Mouse (Mus musculus): ENCODE data around the gene Iltifb.
"Not testable (repeated sequence)": the region's sequence is repeated elsewhere in the genome, so short reads cannot be mapped to it uniquely, and the experiment has no call there.

Iltifb gene
- long read RNA-seq, experiment 1, result 0 reads
- long read RNA-seq, experiment 2, result 0 reads

GRCm38 (mm10) chr10:118294938-118295337 lies at the start of gene Iltifb:
TSS of gene Iltifb (minus strand) at chr10:118295038.
- intact Hi-C loops (cut with DNase I), result no loop called here

DNA sequence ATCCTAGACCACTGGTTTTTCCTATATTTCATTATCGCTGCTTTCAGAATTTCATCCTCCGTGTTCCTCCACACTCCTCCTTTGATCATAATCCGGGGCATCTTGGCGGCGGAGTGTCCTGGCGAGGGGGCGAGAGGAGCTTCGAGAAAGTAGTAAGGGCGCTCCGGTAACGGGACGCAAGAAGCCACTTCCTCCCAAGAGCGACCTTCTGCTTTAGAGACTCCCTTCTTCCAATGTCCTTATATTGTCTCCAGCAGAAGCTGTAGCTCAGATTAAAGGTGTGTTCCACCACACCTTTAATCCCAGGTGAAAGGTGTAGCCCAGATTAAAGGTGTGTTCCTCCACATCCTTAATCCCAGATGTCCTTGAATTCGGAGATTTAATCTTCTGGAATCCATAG lies 48.3 kb upstream of the Iltifb start, which contains the start of gene Gm9046:
Gm9046 (minus strand) TSS at position 101 of the 400 bp plus-strand sequence.
- intact Hi-C loops (cut with DNase I), result not testable (repeated sequence)

DNA sequence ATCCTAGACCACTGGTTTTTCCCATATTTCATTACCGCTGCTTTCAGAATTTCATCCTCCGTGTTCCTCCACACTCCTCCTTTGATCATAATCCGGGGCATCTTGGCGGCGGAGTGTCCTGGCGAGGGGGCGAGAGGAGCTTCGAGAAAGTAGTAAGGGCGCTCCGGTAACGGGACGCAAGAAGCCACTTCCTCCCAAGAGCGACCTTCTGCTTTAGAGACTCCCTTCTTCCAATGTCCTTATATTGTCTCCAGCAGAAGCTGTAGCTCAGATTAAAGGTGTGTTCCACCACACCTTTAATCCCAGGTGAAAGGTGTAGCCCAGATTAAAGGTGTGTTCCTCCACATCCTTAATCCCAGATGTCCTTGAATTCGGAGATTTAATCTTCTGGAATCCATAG lies 42.9 kb upstream of the Iltifb start, which contains the start of gene Gm9045:
Gm9045 (minus strand) TSS at position 101 of the 400 bp plus-strand sequence.
- intact Hi-C loops (cut with DNase I), result not testable (repeated sequence)

- intact Hi-C loops (cut with DNase I), result not testable (repeated sequence)
These were observed 37.5 kb upstream of the Iltifb start, which contains the start of gene Gm9044 for GRCm38 (mm10) chr10:118332308-118332707. TSS of gene Gm9044 (minus strand) at chr10:118332408.

GRCm38 (mm10) chr10:118326869-118327268 lies 32.0 kb upstream of the Iltifb start, which contains the start of gene Gm9040:
TSS of gene Gm9040 (minus strand) at chr10:118326969.
- intact Hi-C loops (cut with DNase I), result not testable (repeated sequence)

- intact Hi-C loops (cut with DNase I), result no loop called here
These were observed 24.2 kb upstream of the Iltifb start for GRCm38 (mm10) chr10:118319024-118319423.

DNA sequence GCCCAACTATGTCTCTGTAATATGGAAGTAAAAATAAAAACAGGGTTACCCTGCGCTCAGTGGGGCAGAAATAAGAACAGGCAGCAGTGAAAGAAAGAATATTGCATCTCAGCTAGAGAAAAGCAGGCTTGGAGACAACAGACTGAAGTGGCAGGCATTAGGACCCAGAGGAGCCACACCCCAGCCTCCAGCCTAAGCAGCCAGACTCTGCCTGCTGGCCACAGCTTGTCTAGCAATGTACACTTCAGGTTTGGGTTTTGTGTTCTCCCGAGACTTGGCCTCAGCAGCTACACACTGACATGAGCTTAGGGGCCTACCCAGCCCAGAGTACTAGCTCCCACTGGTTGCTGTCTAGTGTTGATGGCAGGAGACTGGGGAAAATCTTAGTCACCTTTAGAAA lies 7.3 kb upstream of the Iltifb start:
- intact Hi-C loops (cut with DNase I), result not testable (repeated sequence)

DNA sequence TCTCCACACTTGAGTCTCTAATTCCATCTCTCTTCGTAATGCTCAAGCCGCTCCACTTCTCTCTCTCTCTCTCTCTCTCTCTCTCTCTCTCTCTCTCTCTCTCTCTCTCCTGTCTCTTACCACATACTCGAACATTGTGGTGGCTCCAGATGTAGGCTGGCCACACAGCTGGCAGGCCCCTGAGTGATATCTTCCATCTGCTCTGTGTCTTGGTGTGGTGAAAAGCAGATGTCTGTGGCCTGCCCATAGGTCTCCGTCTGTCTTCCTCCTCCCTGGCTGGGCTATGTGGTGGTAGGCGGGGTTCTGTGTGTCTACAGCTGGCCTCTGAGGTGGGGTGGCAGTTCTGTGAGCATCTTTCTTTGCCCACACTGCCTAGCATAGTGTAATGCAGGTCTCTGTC lies 11.8 kb downstream of the Iltifb start:
- intact Hi-C loops (cut with DNase I), result not testable (repeated sequence)

DNA sequence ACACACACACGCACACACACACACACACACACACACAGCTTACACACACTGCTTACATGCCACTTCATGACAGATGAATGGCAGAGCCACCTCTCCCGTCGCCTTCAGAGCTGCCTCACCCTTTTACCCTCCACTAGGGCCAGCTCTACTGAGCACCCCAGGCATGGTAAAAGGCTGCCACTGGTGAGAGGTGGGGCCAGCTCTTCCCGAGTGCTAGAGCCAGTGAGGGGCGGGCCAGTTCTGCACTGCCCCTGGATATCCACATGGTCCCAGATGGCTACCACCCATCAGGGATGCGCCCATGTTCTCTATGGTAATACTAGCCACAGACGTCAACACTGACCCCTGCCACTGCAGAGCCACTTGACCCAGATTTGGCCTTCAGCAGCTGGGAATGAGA lies 12.3 kb downstream of the Iltifb start:
- intact Hi-C loops (cut with DNase I), result not testable (repeated sequence)

GRCm38 (mm10) chr10:118278069-118278468 lies 16.8 kb downstream of the Iltifb start:
- intact Hi-C loops (cut with DNase I), result not testable (repeated sequence)

- intact Hi-C loops (cut with DNase I), result not testable (repeated sequence)
These were observed 23.4 kb downstream of the Iltifb start for GRCm38 (mm10) chr10:118271416-118271815.

DNA sequence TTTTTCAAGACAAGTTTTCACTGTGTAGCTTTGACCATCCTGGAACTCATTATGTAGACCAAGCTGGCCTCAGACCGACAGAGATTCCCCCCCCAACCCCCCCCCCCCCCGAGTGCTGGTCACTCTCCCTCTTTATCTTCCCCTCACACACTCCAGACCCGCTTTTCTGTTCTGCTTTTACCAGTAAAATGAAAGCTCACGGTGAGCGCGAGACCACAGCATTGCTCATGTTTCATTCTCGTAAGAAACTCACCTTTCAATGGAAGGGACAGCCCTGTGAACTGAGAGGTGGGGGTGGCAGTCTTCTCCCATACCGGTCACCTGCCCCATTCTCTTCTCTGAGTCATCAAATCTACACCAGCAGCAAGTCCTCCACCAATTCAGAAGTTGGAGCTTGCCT lies 26.0 kb downstream of the Iltifb start:
- intact Hi-C loops (cut with DNase I), result not testable (repeated sequence)

DNA sequence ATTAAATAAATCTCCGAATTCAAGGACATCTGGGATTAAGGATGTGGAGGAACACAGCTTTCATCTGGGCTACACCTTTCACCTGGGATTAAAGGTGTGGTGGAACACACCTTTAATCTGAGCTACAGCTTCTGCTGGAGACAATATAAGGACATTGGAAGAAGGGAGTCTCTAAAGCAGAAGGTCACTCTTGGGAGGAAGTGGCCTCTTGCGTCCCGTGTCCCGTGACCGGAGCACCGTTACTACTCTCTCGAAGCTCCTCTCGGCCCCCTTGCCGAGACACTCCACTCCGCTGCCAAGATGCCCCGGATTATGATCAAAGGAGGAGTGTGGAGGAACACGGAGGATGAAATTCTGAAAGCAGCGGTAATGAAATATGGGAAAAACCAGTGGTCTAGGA lies 36.5 kb downstream of the Iltifb start, which contains the start of gene Gm32802:
Gm32802 (plus strand) TSS at position 301 of the 400 bp plus-strand sequence.
- intact Hi-C loops (cut with DNase I), result not testable (repeated sequence)

- intact Hi-C loops (cut with DNase I), result no loop called here
These were observed 44.0 kb downstream of the Iltifb start for GRCm38 (mm10) chr10:118250852-118251295.

DNA sequence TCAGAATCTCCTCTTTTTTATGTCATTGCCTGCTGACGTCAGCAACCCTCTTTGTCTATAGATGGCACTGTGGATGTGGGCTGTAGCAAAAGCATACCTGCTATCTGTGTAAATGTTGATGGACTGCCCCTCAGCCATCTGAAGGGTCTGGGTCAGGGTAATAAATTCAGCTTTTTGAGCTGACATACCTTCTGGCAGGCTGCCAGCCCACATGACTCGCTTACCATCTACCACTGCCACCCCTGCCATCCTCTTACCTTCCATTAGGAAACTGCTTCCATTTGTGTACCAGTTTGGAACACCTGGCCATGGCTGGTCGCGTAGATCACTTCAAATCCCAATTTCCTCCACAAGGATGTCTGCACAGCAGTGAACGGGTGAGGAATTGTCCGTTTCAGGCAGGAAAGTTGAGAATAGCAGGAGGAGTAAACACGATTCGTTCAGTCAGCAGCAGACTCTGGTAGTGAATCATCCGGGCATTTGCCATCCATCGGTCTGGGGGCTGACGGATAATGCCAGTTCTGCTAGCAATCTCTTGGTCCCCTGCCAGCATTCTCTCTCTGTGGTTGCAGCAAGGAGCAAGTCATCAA lies 45.7 kb downstream of the Iltifb start:
- intact Hi-C loops (cut with DNase I), result not testable (repeated sequence)

GRCm38 (mm10) chr10:118240680-118241079 lies 54.2 kb downstream of the Iltifb start, which contains the start of gene Gm32717:
TSS of gene Gm32717 (minus strand) at chr10:118240780.
- intact Hi-C loops (cut with DNase I), result not testable (repeated sequence)
